Mouse (Mus musculus) lung, postnatal 0 days (tissue): ENCODE data around the gene Spink4.

Experiments used
- CTCF ChIP-seq: IDR thresholded peaks from 2 replicates; pipeline ENCODE4 v1.5.1; 2016; ENCODE audit warnings: antibody characterized with exemption, mild to moderate bottlenecking
- EP300 ChIP-seq: IDR thresholded peaks from 2 replicates; pipeline ENCODE4 v1.6.1; 2016; ENCODE audit warnings: antibody characterized with exemption, mild to moderate bottlenecking, control low read depth

- TF ChIP-seq EP300 (no peak), CTCF (no peak)
These were observed 28.6 kb upstream of the Spink4 start for GRCm38 (mm10) chr4:40891206-40891605.
